Mouse (Mus musculus) C2C12 (cell line): ENCODE measurements at regions not wholly inside any gene's neighbourhood (a gene's known extent, or its start where the extent isn't known, plus 50 kb on each side); places are given as distances from the start of the nearest gene placed in this dataset.

ENCODE experiments used
- CEBPB ChIP-seq: IDR thresholded peaks from one replicate; pipeline ENCODE4 v1.6.1; 2011; ENCODE audit warnings: low read depth, mild to moderate bottlenecking, control low read depth, moderate library complexity
- CTCF ChIP-seq: IDR thresholded peaks from one replicate; pipeline ENCODE4 v1.5.1; 2011; ENCODE audit not compliant: control insufficient read depth, insufficient read depth, insufficient read length
- FOSL1 ChIP-seq: IDR thresholded peaks from one replicate; pipeline ENCODE4 v1.8.0; 2011; ENCODE audit warnings: mild to moderate bottlenecking, low read length; ENCODE audit not compliant: poor library complexity, insufficient read depth, severe bottlenecking
- MAX ChIP-seq: IDR thresholded peaks from one replicate; pipeline ENCODE4 v1.6.1; 2011; ENCODE audit warnings: mild to moderate bottlenecking, control low read depth
- MYOD1 ChIP-seq: IDR thresholded peaks from one replicate; pipeline ENCODE4 v1.6.1; 2011; ENCODE audit warnings: low read depth; ENCODE audit not compliant: control insufficient read depth, insufficient read length
- MYOG ChIP-seq: IDR thresholded peaks from one replicate; pipeline ENCODE4 v1.6.1; 2011; ENCODE audit not compliant: control insufficient read depth, insufficient read length; ENCODE audit errors: extremely low read depth
- USF1 ChIP-seq: IDR thresholded peaks from one replicate; pipeline ENCODE4 v1.6.1; 2011; ENCODE audit warnings: low read depth, mild to moderate bottlenecking, control low read depth, moderate library complexity

GRCm38 (mm10) chr16:74639805-74640204 lies 228.2 kb upstream of the Robo2 start:
- TF ChIP-seq MYOD1 (no peak), MYOG (no peak), CTCF (no peak), FOSL1 (no peak), MAX (no peak), CEBPB (no peak), USF1 (no peak)
